Mouse (Mus musculus) layer of hippocampus, postnatal 36 days (tissue): ENCODE results near the gene March2. TPM values are rescaled to one million over a fixed set of nuclear protein-coding genes. Genes with fewer than 3 reads are reported as not detected.
A peak's percentile ranks its signal among the peaks of the same experiment; 100 is the strongest.

Source experiments
- DNase-seq, 2 experiments: peaks; one replicate each; pipeline ENCODE4 v3.0.0; 2022
- total RNA-seq, 2 experiments: library from RNA; stranded (reverse); gene quantifications; 2 replicates each; pipeline ENCODE4 v1.2.3; 2021

Gene March2
- total RNA-seq, 2 experiments from 2014 or later: 83.7 to 88.1 TPM

DNA sequence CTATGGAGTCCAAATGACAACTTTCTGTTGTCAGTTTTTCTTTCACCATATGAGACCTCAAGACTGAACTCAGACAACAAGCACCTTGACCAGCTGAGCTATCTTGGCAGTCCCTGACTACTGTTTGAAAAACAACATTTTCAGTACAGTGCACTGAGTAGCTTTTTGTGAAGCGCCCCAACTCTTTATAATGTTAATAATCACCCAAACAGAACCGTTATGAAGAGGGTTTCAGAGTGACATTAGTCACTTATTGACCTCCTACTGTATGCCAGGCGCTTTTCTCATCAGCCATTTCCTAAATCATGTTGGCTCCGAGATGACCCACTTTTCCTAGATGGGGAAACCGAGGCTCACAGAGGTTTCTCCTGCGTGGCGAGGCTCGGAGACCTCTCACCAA is 488 bp downstream of the March2 start:
- no peak for DNase-seq

- no peak for DNase-seq
These were observed 1.2 kb downstream of the March2 start for GRCm38 (mm10) chr17:33717246-33717645.

- no peak for DNase-seq
These were observed 3.7 kb downstream of the March2 start for GRCm38 (mm10) chr17:33714779-33715178.

GRCm38 (mm10) chr17:33713271-33713670 is 5.2 kb downstream of the March2 start:
- no peak for DNase-seq

GRCm38 (mm10) chr17:33709834-33710233 is 8.6 kb downstream of the March2 start:
- no peak for DNase-seq

DNA sequence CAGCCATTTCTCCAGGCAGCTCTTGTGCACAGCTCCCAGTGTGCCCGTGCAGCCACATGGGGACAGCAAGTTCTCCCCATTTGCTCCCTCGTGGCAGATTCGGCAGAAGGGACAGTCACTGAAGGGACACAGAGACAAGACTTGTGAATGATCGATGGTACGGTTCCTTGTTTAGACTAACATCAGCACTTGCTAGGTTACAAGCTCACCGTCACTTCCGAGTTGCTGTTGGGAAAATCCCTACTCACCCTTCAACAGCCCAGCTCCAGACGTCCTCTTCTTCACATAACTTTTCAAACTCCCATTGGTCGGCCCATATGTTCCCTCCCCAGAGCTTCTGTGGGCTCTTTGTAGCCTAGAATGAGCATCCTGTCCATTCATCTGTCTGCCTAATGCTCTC is 15.4 kb downstream of the March2 start:
- no peak for DNase-seq

DNA sequence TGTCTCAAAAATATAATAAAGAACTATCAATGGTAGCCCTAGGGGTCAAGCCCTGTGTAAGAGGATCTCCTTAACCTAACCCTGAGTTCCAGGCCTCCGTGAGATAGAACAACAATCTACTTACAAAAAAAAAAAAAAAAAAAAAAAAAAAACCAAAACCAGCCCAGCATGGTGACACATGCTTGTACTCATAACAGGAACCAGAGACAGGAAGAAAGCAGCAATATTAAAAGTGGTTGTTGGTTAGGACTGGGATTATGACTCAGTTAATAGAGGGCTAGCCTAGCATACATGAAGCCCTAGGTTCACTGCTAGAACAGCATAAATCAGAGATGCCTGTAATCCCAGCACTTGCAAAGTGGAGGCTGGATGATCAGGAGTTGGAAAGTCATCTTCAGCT is 16.3 kb downstream of the March2 start:
- no peak for DNase-seq

GRCm38 (mm10) chr17:33695471-33695870 is 23.0 kb downstream of the March2 start:
- DNase-seq: no peak

- DNase-seq: no peak
These were observed 31.7 kb downstream of the March2 start, which contains the start of gene Hnrnpm for GRCm38 (mm10) chr17:33686760-33687159. Gene Hnrnpm, minus strand, starts transcription at chr17:33686860.

DNA sequence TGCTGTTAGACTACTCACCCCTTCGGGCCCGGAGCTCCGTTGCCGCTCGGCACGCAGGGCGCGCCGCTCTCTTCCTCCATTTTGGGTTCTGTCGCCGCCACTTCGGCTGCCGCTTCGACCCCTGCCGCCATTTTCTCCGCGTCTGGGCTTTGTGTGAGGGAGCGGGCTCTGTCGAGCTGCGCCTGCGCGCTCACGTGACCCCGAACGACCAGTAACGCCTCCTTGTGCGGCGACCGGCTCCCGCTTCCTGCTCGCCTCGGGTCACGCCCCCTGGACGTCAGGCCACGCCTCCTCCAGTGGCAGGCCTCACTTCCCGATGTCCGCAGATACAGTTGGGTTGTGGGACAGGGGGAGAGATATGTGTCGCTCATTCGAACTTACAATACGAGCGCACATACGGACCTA is 33.2 kb downstream of the March2 start:
- peak; percentile 97 for DNase-seq

DNA sequence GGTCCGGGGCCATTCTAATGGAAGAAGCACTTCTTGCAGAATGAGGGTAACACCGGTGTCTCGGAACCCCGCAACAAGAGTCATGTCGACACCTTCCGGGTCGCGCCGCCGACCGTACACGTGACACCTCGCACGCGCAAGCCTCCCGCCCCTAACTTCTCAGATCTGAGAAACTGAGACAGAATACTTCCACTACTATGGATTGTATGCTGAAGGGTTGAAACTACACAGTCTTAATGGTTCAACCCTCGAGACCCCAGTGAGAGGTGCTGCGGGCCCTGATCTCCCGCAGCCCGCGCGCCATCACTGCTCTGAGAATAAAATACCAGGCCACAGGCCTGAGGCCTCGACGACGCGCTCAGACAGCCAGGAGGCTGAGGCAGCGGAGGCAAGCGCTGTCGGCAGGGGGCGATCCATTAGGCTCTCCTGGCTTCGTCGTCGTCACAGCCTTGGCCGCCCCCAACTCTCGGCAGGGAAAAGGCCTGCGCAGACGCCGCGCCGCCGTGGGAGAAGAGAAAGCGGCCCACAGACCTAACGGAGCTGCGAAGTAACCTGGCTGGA is 33.7 kb downstream of the March2 start:
- DNase-seq: peak; percentile 79 to 80

- DNase-seq: no peak
These were observed 36.7 kb downstream of the March2 start for GRCm38 (mm10) chr17:33681767-33682166.

- DNase-seq: no peak
These were observed 39.7 kb downstream of the March2 start for GRCm38 (mm10) chr17:33678771-33679170.

DNA sequence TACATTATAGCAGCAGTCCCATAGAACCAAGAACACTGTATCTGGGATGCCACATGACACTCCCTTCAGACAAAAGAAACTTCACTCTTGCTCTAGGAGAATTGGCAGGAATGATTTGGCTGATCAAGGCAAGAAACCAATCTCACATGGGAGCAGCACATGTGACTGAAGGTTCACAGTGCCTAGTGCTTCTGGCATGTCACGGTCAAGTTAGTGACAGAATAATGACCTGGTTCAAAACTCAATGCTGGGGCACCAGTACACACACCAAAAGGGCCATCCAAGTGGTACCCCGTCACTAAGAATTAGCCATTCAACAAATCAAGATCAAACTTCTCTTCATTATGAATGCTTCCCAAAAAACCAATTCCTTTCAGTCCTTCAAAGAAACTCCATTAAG is 42.4 kb downstream of the March2 start:
- no peak for DNase-seq

GRCm38 (mm10) chr17:33675452-33675851 is 43.0 kb downstream of the March2 start:
- no peak for DNase-seq

DNA sequence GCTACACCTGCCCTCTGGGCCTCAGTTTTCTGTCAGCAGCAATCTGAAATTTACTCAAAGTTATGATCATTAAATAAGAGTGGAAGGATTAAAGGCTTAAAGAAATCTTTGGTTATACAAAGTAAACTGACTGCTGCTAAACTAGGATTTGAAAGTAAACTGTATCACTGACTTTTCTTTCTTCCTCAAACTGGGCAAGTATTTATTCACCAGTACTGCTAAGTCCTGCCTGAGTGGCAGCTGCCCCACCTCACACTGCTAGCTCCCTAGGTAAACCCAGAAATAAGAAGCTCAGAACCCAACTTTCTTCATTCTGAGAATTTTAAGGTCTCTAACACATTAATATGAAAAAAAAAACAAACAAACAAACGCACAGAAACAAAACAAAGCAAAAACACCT is 44.6 kb downstream of the March2 start:
- DNase-seq: no peak

- DNase-seq: no peak
These were observed 48.8 kb downstream of the March2 start for GRCm38 (mm10) chr17:33669681-33670080.

DNA sequence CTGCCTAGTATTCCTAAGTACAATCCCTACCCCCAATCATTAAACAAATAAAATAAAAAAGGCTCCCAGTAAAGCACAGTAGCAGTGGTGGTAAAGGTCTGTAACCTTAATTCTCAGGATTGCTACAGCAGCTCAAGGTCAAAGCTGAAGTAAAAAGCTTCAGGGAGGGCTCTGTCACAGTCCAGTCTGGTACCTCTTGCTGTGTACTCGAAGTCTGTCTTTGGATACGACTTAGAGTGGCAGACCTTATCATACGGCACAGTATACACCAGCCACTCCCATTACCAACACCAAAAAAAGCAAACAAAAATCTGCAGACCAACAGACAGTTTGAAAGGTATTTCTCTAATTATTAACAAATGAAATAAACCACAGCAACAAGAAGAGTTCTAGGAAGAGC is 51.7 kb downstream of the March2 start:
- no peak for DNase-seq

GRCm38 (mm10) chr17:33649781-33650475 is 68.5 kb downstream of the March2 start:
- DNase-seq: no peak

GRCm38 (mm10) chr17:33645073-33645472 is 73.4 kb downstream of the March2 start:
- DNase-seq: no peak

DNA sequence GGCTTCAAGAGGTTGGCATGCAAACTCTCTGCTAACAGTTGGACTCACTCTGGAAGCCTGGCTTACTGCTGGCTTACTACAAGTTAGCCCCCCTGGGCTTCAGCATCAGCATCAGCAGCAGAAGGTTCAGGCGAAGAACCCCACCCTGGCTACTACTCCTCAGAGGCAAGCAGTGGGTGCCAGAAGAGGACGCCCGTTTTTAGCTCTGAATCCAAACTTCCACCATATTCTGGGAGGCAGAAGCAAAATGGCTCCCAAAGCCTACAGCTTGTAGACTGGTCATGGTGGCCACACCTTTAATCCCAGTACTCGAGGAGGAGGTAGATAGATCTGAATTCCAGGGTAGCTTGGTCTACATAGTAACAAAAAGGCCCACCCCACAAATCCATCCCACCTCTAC is 74.4 kb downstream of the March2 start:
- DNase-seq: no peak

DNA sequence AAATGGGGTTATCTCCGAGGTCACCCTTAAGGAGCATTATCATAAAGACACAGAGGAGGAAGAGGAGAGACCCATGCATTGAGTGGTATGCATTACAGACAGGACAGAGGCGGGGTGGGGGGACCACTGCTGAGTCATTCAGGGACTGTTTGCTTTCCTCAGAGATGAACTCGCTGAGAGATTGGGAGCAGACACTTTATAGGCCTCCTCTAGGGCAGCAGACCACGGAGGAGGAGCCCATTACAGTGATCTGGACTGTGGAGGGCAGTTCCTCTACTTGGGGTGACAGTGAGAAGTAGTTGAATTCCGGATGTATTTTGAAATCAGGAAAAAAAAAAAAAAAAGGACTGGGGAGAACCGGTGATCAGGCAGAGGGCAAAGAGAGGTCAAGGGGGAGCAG is 78.7 kb downstream of the March2 start:
- no peak for DNase-seq

DNA sequence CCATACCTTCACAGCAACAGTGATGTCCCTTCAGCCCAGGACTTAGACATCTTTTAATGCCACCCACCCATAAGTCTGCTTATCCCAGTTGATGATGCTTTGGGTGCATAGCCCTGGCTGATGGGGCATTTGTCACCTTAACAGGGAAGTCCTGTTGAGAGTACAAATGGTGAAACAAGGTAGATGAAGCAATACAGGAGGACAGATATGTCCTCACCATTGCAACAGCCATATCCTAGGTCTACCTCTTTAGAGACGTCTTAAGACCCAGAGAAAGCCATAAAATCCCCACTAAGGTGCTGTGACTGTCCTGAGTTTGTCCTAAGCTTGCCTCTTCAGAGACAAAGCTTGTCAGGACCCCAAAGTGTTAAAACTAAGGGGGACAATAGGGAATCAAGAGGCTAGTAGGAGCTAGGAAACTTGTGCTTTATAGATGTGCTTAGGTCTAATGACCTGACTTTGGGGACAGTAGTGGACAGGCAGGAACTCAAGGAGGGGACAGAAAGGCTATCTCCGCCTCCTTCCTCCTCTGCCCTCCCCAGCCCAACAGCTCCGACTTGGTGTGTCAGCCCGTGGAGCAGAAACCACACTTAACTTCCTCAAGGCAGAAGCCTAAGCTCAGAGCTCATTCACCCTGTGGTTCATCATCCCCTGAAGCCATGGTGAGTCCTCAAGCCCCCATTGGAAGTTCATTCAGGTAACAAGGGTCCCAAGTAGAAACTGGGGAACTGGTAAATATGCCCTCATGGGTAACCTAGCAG is 80.8 kb downstream of the March2 start, which contains the start of gene Pram1:
Gene Pram1, plus strand, starts transcription at position 541 of the 761 bp plus-strand sequence.
- no peak for DNase-seq

- DNase-seq: no peak
These were observed 81.4 kb downstream of the March2 start for GRCm38 (mm10) chr17:33637038-33637437.
